Mouse (Mus musculus): ENCODE data around the gene Sez6.

Sez6 gene

DNA sequence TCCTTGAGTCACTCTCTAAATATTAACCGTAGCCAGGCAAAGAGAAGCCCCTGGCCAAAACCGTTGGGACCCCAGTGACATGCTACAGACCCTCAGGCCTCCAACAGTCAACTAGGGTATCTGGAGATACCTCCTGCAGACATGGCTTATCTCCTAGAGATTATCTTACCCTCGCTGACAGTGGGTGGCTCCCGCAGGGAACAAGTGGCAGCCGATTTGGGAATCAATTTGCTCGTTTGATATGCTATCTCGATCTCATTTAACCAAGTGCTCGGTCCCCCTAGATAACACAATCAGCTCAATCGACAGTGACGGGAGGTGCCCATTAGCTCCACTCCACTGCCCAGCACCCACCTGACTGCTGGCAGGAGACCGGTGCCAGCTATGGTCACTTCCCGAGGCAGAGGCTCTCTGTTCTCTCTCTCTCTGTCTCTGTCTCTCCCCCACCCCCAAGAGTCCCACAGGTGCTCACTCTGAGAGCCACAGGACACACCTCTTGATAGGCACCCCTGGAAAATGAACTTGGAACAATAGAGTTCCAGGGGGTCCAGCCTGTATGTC is 19.6 kb downstream of the Sez6 start:
- no peak for DNase-seq

DNA sequence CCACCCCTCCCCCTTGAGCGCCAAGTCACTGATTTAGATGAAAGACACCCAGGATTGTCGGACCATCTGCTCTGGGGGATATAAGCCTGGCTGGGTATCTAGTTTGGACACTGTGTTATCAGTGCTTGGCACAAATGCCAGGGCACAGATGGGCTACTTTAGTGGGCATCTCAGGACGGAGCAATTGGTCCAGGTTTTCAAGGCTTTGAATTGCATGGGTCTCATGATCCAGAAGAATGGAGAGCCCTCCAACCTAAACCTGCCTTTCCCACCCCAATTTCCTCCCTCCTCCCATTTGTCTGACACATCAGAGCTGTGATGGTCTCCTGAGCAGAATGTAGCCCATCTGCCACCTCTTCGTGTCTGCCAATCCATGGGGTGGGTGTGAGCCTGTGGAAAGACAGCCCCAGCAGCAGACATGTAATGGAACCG is 20.2 kb downstream of the Sez6 start:
- peak; percentile 97 for DNase-seq

DNA sequence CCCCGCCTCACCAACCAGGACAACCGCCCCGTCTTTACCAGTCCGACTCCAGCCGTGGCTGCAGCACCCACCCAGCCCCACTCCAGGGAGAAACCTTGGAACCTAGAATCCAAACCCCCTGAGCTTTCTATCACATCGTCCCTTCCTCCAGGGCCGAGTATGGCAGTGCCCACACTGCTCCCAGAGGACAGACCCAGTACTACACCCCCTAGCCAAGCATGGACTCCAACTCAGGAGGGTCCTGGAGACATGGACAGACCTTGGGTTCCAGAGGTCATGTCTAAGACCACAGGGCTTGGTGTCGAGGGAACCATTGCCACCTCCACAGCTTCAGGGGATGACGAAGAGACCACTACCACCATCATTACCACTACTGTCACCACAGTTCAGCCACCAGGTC is 23.1 kb downstream of the Sez6 start:
- DNase-seq: no peak

DNA sequence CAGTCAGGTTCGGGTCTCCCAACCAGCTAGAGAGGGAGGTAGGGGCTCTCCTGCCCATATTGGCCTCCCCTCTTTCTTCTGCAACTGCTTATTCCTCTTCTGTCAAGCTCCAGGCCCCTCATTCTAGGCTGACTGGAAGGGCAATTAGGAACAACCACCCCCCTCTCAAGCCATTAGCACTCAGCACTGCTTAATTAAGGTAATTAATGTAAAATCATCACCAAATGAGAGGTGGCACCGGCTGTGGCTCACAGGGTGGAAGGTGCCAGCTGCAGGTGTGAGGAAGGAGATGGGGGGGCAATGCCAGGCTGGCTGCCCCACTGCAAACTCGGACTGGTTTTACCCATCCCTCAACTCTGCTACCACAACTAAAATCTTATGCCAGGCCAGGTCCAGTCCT is 25.8 kb downstream of the Sez6 start:
- DNase-seq: no peak

DNA sequence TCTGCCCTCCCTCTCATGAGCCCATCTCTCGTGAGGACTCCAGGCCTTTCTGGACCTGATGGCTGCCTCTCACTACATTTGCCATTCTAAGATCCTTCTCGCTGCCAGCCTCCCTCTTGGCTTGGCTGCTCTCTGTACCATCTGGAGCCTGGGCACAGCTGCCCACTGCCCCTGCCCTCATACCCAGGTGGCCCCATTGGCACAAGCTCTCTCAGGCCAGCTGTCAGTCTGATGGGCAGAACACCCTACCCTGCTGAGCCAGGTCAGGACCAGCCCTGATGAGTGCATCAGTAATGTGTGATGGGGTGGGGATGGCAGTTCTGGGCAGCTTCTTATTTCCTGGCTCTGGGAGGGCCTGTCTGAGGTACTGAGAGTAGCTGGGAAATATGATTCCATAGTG is 27.7 kb downstream of the Sez6 start:
- no peak for DNase-seq

DNA sequence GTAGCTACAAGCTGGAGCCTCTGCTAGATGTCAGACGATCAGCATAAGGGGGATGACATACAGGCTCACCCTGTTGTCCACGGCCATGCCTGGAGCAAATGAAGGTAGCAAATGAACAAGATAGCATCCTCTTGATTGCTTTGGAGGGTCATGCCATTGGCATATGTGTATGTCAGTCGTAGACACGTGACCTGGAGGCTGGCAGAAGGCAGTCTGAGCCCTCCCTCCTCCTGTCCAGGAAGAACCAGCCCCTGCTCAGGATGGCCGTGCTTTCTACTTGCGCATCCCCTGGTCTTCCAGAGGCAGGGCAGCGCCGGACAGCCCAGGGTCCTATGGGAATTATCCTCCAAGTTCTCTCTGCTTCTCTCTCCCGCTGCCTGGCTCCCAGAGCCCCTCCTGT is 28.3 kb downstream of the Sez6 start:
- no peak for DNase-seq

DNA sequence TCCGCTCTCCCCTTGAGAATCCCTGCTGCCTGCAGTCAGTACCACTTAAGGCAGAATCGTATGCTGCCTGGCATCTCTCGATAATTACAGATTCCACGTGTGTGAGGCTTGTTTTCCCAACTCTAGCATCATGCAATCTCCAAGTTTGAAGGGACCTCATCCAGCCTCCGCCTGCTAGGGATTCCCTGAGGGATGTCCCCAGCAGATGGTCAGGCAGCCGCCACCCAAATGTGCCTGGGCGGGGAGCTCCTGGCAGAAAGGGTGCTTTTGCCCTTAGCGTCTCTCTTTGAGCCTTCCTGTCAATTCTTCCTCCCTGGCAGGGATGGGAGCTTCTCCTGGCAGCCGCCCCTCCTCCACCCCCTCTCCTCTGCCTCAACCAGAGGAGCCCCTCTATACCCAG is 29.6 kb downstream of the Sez6 start:
- DNase-seq: no peak

DNA sequence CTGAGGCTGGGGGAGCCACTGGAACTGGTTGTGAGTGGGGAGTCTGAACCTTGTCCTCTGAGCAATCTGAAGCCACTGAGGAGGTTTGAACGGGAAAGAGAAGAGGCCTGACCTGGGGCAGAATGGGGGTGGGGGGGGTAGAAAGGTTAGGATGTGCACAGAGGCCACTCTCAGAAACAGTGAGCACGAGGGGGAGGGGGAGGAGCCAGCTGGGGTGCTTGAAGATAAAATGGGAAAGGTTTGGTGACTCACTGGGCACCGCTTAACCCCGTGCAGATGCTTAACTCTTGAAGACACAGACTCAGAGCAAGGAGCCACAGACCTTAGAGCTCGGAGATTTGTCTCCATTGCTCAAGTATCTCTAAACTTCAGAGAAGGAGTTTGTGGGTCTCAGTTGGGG is 30.3 kb downstream of the Sez6 start:
- DNase-seq: no peak

DNA sequence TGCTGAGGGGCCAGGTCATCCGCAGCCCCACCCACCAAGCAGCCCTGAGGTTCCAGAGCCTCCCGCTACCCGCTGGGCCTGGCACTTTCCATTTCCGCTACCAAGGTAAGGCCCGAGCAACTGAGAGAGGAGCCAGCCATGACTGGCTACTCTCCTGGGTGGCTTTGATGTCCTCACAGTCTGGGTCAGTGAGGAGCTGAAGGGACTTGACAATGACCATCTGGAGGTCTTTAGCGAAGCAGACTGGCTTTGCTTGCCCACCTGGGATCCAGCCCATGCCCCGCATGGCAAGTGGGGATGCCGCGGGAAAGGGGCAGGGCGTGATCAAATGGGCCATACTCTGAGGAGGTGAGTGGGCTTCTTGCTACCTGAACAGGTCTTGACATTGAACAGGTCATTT is 32.3 kb downstream of the Sez6 start:
- no peak for DNase-seq

DNA sequence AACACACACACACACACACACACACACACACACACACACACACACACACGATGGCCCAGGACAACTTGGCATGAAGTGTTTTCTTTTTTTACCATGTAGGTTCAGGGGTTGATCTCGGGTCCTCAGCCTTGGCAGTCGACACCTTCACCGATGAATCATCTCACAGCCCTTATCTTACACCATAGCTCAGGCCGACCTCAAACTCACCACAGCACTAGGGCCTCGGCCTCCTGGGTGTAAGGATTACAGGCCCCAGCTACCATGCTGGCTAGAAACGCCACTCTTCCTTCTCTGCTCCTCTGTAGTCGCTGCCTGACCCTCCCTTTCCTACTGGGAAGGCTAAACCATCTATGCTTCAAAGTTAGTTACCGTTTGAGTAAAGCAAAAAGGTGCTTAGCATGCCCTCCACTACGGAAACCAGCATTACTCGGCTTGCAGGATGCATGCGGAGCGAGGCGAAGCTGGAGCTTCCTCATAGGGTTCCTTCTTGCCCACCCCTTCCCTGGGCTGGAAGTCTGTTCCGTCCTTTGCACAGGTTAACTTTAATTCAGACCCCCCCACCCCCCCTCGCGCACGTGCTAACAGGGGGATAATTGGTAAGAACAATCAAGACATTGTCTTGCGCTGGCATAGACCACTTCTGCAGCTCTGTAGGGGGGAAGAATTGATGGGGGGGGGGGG is 34.0 kb downstream of the Sez6 start:
- DNase-seq: no peak

DNA sequence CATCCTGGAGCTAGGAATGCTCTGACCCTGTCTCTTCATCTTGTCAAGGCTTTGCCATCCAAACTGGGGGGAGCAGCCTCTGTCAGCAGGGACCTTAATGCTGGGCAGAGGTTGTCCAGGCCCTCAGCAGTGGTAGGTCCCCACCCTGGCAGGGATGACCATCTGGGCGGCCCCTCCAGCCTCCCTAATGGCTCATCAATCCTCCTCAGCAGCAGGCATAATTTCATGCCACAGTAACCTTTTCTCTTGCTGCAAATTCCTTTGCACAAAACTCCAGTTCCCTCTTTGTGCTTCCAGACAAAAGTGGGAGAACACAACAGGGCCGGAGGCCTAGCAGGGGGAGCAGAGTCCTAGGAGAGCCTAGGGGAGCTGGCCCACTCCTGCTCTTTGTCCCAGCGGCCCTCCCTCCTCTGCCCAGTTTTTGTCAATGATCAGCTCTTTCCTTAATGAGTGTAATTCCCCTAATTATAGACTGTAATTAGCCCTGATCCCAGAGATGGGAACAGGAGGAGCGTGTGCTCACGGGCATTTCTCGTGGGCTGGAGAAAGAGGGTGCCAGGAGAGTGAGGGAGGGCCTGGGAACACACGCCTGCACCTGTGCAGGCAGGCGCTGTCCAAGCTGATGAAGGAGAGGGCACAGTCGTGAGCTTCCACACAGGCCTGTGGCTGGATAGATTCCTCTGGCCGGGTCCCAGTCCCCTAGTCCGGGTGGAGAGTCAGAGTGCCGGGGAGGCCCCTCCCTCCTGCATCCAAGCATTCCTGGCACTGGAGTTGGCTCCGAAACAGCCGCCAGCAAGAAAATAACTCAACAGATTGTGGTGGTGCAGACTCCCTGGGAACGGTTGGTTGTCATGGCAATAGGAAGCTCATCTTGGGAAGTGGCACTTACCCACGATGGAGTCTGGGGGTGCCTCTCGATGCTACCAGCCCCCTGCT is 34.8 kb downstream of the Sez6 start:
- peak; percentile 98 for DNase-seq

DNA sequence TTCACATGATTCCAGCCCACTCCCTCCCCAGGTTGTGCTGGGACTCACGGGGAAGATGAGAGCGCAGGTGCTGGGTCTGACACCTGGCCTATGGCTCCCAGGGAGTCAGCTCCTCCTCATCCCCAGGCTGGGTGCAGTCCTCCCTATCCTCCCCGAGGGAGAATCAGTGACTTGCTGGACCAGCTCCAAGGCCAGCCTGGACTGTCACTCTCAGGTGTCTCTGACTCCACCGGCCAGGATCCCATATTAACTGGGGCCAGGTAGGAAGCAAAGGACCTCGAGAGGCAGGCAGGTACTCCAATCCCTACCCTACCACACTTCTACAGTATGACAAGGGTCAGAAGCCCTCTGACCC is 35.4 kb downstream of the Sez6 start:
- DNase-seq: no peak

DNA sequence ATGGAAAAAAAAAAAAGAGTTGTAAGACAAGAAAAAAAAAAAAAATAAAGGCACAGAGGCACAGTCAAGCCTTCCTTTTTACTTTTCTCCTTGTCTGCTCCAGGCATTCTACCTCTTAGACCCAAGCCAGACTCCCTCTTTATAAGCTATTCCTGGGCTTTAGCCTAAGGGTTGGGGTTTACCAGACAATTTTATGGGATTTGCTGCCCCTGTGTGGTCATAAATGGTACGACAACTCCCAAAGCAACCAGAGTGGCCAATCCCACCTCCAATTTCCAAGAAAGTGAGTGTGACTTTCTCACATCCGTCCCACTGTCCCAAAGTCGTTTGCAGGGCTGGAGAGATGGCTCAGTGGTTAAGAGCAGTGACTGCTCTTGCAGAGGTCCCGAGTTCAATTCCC is 36.5 kb downstream of the Sez6 start:
- DNase-seq: peak; percentile 87

DNA sequence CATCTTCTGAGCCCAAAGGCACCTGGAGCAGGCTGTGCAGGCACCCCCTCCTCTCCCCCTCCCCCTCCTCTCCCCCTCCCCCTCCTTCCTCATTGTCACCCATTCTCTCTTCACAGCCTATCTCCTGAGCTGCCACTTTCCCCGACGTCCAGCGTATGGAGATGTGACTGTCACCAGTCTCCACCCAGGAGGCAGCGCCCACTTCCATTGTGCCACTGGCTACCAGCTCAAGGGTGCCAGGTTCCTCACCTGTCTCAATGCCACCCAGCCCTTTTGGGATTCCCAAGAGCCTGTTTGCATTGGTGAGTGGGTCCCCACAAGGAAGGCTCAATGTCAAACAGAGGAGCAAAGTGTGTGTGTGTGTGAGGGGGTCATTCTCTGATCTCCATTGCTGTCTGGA is 38.2 kb downstream of the Sez6 start:
- DNase-seq: no peak

DNA sequence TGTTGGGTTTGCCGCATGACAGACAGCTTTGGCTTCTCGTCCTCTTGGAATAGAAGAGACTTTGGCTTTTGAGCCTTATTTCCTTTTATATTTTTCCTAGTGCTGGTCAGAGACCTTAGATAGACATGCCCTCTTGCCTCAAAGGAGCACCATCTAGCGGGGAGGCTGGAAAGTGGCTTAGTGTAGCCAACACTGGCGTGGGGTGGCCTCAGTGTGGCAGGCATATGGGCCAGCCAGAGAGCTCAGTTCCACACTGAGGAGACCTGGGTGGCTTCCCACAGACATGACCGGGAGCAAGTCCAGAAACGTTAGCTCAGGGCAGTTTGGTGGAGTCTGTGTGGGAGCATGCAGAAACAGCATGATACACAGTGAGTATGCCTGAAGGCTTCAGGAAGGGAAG is 40.1 kb downstream of the Sez6 start:
- DNase-seq: no peak

DNA sequence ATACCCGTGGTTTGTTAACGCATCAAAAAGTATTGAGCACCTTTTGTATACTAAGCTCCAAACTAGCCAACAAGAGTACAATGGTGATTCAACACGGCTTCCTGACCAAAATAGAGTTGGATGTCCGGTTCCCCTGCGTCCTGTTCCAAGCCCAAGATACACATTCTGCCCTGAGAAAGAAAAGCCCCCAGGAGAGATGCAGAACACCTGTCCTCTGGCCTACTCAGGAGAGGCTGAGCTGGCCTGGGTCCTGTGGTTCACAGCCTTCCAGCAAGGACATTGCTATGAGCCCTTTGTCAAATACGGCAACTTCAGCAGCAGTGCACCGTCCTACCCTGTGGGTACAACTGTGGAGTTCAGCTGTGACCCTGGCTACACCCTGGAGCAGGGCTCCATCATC is 42.9 kb downstream of the Sez6 start:
- no peak for DNase-seq

DNA sequence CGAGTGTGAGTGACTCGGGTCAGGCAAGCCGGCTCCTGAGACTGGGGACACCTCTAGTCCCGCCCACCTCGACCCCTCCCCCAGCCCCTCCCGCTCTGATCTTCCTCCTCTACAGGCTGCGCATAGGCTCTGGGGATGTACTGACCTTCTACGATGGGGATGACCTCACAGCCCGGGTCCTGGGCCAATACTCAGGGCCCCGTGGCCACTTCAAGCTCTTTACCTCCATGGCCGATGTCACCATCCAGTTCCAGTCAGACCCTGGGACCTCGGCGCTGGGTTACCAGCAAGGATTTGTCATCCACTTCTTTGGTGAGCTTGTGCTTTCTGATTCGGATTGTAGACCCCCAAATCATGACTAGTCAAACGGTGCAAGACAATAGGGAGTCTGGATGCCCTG is 43.7 kb downstream of the Sez6 start:
- DNase-seq: no peak

DNA sequence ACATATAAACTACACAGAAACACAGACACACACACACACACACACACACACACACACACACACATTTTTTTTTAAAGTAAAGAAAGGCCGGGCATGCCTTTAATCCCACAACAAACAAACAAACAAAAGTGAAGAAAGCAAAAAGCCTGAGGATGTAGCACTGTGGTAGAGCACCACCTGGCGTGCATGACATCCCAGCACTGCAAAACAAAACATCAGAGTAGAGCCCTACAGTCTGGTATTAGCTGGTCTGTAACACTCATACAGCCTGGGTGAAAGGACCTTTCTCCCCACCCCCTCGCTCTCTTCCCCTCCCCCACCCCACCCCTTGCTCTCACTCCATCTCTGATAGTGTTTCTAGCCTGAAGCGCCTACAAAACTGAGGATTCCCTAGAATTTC is 45.3 kb downstream of the Sez6 start:
- no peak for DNase-seq

DNA sequence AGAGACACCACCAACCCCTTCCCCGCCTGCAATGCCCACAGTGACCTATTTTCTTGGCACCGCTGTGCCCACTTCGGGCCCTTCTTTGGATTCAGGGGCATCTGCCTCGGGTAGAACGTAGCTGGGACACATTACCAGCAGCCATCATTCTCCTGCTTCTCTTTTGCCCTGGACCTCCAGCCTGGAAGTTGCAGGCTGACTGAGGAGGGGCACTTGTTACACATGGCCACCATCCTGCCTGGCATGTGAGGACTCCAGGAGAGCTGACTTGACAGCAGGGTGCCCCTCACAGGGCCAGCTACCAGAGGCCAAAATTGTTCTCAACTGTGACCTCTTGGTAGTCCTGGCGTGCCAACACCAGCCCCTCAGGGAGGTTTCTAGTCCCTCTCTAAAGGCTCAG is 47.6 kb downstream of the Sez6 start:
- DNase-seq: peak; percentile 42

DNA sequence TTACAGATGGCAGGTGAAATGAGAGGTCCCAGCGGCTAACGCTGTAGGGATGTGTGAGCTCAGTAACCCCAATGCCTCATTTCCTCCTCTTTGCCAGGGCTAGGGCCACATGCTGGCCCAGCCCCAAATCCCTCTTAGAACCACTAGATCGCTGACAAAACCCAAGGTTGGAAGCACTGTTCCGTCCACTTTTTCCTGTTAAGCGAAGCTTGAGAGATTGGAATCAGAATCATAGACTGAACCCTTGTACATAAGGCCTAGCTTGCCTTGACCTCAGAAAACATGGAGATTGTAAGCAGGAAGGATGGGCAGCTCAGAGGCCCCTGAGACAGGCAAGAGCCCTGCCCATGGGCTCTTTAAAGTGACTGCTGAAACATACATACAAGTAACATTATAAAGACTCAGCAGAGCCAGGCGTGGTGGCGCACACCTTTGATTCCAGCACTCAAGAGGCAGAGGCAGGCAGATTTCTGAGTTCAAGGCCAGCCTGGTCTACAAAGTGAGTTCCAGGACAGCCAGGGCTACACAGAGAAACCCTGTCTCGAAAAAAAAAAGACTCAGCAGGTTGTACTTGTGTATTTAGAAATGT is 48.7 kb downstream of the Sez6 start:
- DNase-seq: no peak

DNA sequence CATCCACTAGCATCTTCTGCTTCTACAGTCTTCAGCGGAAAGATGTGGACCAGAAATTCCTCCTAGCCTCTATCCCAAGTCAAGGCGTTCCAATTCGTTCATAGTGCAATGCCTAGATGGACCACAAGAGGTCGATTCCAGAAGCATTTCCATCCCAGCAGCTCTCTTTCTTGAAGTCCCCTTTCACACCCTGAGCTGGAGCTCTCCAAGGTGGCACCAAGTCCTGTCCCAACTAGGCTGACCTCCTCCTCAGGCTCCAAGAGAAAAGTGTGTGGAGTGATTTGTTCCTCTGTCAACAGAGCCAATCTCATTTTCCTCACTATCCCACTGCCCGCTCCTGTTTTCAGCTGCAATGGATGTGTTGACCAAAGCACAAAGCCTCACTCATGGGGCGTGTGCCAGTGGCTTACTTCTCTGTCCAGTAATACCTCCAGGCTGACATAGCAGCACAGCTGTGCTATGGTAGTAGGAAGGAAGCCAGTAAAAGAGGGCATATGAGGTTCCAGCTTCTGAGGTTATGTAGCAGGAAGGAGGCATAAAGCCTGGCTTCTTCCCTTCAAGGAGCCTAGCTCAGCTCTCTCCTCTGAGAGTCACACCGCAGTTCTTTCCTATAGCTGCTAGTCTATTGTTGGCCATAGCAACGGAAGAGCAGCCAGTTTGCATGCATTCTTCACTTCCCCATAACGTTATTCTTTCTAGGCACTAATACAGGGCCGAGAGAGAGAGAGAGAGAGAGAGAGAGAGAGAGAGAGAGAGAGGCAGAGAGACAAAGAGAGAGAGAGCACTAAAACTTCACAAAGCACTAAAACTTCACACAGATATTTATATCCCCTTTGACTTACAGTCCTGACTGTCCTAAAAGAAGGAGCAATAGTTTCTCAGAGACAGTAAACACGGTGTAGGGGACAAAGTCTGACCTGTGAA is 49.9 kb downstream of the Sez6 start:
- DNase-seq: peak; percentile 81

DNA sequence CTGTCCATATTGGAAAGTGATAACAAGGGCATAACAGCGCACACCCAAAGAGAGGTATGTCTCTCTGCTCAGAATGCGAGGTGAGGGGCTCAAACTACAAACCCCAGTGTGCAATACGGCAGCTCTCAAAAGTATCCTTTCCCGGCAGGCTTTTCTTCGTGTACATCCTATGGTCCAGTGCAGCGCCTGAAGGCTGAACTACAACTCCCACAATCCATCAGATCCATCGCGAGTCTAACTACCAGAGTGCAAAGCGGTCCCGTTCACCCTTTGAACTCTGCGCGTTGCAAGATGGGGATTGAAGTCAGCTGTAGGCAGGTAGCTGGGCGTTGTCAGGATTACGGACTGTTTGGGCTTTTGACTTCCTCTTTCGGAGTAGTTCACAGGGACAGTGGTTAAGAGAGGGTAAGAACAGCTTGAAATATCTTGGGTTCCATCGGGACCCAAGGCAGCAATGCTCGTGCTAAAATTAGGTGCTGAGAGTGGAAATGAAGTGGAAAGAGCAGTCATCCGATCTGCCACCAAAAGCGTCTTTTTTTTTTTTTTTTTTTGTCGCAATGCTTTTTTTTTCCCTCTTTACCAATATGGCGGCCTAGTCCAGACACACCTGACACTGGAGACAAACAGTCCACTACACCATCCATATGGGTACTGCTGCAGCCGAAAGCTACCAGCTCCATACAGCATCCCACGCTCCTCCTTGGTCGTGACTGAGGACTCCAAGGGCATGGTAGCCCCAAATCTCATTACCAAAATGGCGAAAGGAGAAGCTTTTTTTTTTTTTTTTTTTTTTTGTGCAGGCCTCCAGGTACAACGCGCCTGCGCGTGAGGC is 51.2 kb downstream of the Sez6 start:
- peak; percentile 99 for DNase-seq
